Mouse (Mus musculus) urinary bladder, postnatal 14 days (tissue): ENCODE measurements at regions not wholly inside any gene's neighbourhood (a gene's known extent, or its start where the extent isn't known, plus 50 kb on each side); places are given as distances from the start of the nearest gene placed in this dataset.

Experiments used
- DNase-seq: peaks from one replicate; pipeline ENCODE4 v3.0.0; 2021; ENCODE audit warnings: low spot score

- DNase-seq = no peak
These were observed 150.5 kb upstream of the Wdr11 start for GRCm38 (mm10) chr7:129441085-129441617.

GRCm38 (mm10) chr7:129469496-129469895 is 122.2 kb upstream of the Wdr11 start:
- DNase-seq = peak; percentile 70

- DNase-seq = no peak
These were observed 107.9 kb upstream of the Wdr11 start for GRCm38 (mm10) chr7:129483736-129484135.

- no peak for DNase-seq
These were observed 84.8 kb upstream of the Wdr11 start for GRCm38 (mm10) chr7:129506894-129507293.

GRCm38 (mm10) chr7:129509631-129510132 is 82.0 kb upstream of the Wdr11 start:
- DNase-seq = no peak

GRCm38 (mm10) chr7:129514619-129515018 is 77.0 kb upstream of the Wdr11 start:
- no peak for DNase-seq

GRCm38 (mm10) chr7:129524369-129524915 is 67.2 kb upstream of the Wdr11 start:
- no peak for DNase-seq

GRCm38 (mm10) chr7:129525985-129526384 is 65.7 kb upstream of the Wdr11 start:
- no peak for DNase-seq

GRCm38 (mm10) chr7:129528263-129528662 is 63.4 kb upstream of the Wdr11 start:
- no peak for DNase-seq

- DNase-seq = no peak
These were observed 58.2 kb upstream of the Wdr11 start for GRCm38 (mm10) chr7:129533366-129533905.
